In genomic region chr10:111107852-111108251, GRCm38 (mm10) we compare ENCODE assay signal across 16 mouse cellular contexts. TPM values are rescaled to one million over a fixed set of nuclear protein-coding genes. Genes with fewer than 3 reads are reported as not detected.
DNase-seq lines count a peak whose midpoint lies in the region; ATAC-seq and TF ChIP-seq lines count a peak whose summit lies in the region.
"Had no signal": no experiment of that assay in that cellular context is flagged by ENCODE, and none has a peak within 500 bp of the region (broad histone marks: within the 10 kb centered on the region; RNA-seq: fewer than 3 reads in every experiment).

No protein-coding gene starts in this region.

- no peak for ATAC-seq in liver, postnatal 0 days
- no peak for ATAC-seq in midbrain, embryonic 15.5 days (replicated peaks)
- ATAC-seq: Patski had no signal

- H3K79me3 ChIP-seq in C2C12 (ENCODE audit: low read depth) = no peaks in the 10 kb centered on the region

- H3ac ChIP-seq in C2C12 (ENCODE audit: control insufficient read depth, insufficient read length, low read depth) = no peak overlapping the region

- peak; percentile 18 for DNase-seq in CD4-positive helper T cell, adult 2 months (ENCODE audit: low read depth, low spot score)
- DNase-seq in R1 (ENCODE audit: low read depth, low spot score) = peak; percentile 21
- DNase-seq in liver, postnatal 0 days = no peak
- no peak for DNase-seq in lung, postnatal 14 days
- no peak for DNase-seq in cerebellum, postnatal 14 days
- DNase-seq: adrenal gland, adult 8-10 months; cerebellum, adult 11 months had no signal

- no peak overlapping the region for H3K9ac ChIP-seq in liver, postnatal 0 days (replicated peaks)
- no peak overlapping the region for H3K9ac ChIP-seq in midbrain, embryonic 15.5 days
- H3K9ac ChIP-seq: forebrain, embryonic 12.5 days; heart, embryonic 15.5 days; hindbrain, embryonic 13.5 days; intestine, embryonic 15.5 days had no signal

- no peak overlapping the region for H3K27ac ChIP-seq in liver, postnatal 0 days (ENCODE audit: low read depth)
- no peak overlapping the region for H3K27ac ChIP-seq in midbrain, embryonic 15.5 days
- H3K27ac ChIP-seq: embryonic facial prominence, embryonic 13.5 days; forebrain, embryonic 12.5 days; heart, adult 2 months; heart, embryonic 15.5 days; hindbrain, embryonic 13.5 days; intestine, embryonic 15.5 days had no signal

- no peak for TF ChIP-seq CTCF in C2C12 (IDR thresholded peaks at IDR 0.05; ENCODE audit: control insufficient read depth, insufficient read depth, insufficient read length)
- TF ChIP-seq CTCF in liver, postnatal 0 days (IDR thresholded peaks at IDR 0.05; ENCODE audit: low read depth) = no peak

- no peak for TF ChIP-seq EP300 in liver, postnatal 0 days (IDR thresholded peaks at IDR 0.05; ENCODE audit: low read depth)

- no peaks in the 10 kb centered on the region for H3K79me2 ChIP-seq in C2C12 (ENCODE audit: control insufficient read depth, insufficient read depth)

- H3K27me3 ChIP-seq in C2C12 (ENCODE audit: control insufficient read depth, insufficient read depth, insufficient read length) = no peaks in the 10 kb centered on the region
- no peaks in the 10 kb centered on the region for H3K27me3 ChIP-seq in liver, postnatal 0 days (ENCODE audit: insufficient read depth, low read length)
- H3K27me3 ChIP-seq in midbrain, embryonic 15.5 days (replicated peaks) = no peaks in the 10 kb centered on the region
- H3K27me3 ChIP-seq: embryonic facial prominence, embryonic 13.5 days; forebrain, embryonic 12.5 days; heart, embryonic 15.5 days; hindbrain, embryonic 13.5 days; intestine, embryonic 15.5 days; Patski had no signal

- 0 out of 2 replicates have a peak overlapping the region, but pooled peaks have one; percentile 31 for H3K4me2 ChIP-seq in liver, postnatal 0 days (ENCODE audit: low read depth, low read length)
- no peak overlapping the region for H3K4me2 ChIP-seq in midbrain, embryonic 15.5 days

- H3K9me3 ChIP-seq in liver, postnatal 0 days (ENCODE audit: low read length) = no peaks in the 10 kb centered on the region
- H3K9me3 ChIP-seq in midbrain, embryonic 15.5 days = no peaks in the 10 kb centered on the region
- H3K9me3 ChIP-seq: embryonic facial prominence, embryonic 13.5 days; forebrain, embryonic 12.5 days; heart, embryonic 15.5 days; hindbrain, embryonic 13.5 days; intestine, embryonic 15.5 days had no signal

- no peaks in the 10 kb centered on the region for H3K4me1 ChIP-seq in liver, postnatal 0 days (ENCODE audit: insufficient read depth)
- H3K4me1 ChIP-seq in midbrain, embryonic 15.5 days = no peaks in the 10 kb centered on the region
- H3K4me1 ChIP-seq: embryonic facial prominence, embryonic 13.5 days; hindbrain, embryonic 13.5 days; intestine, embryonic 15.5 days had no signal

- no peaks in the 10 kb centered on the region for H3K36me3 ChIP-seq in C2C12 (ENCODE audit: control insufficient read depth, insufficient read depth)
- H3K36me3 ChIP-seq in liver, postnatal 0 days (replicated peaks; ENCODE audit: insufficient read depth, low read length) = no peaks in the 10 kb centered on the region
- no peaks in the 10 kb centered on the region for H3K36me3 ChIP-seq in midbrain, embryonic 15.5 days (replicated peaks)
- H3K36me3 ChIP-seq: embryonic facial prominence, embryonic 13.5 days; forebrain, embryonic 12.5 days; heart, embryonic 15.5 days; hindbrain, embryonic 13.5 days; intestine, embryonic 15.5 days had no signal

- WGBS in liver, postnatal 0 days (ENCODE audit: insufficient replicate concordance) = 72% methylated on average over 5 of the region's 5 CpGs
- WGBS in midbrain, embryonic 15.5 days = 86% methylated on average over 5 of the region's 5 CpGs

- no peak overlapping the region for H3K4me3 ChIP-seq in C2C12 (ENCODE audit: insufficient read depth, poor library complexity, severe bottlenecking)
- H3K4me3 ChIP-seq in liver, postnatal 0 days (ENCODE audit: low read depth, low read length) = no peak overlapping the region
- H3K4me3 ChIP-seq in midbrain, embryonic 15.5 days = no peak overlapping the region
- H3K4me3 ChIP-seq: heart, adult 2 months had no signal

TF ChIP-seq in C2C12, 6 proteins besides CTCF, POLR2A, EP300 and RAD21:
- TF ChIP-seq USF1 (IDR thresholded peaks at IDR 0.05; ENCODE audit: low read depth) (peak; percentile 49), FOSL1 (IDR thresholded peaks at IDR 0.05; ENCODE audit: insufficient read depth, low read length, poor library complexity, severe bottlenecking) (no peak)

RNA-seq across cellular contexts. Expression of gene Osbpl8, which starts 56.7 kb away (rescaled TPM):
- 2.8 TPM for polyA plus RNA-seq in C2C12 (2012; fragmentation: generic; extraction: Trizol)
- 5.4 and 5.6 TPM in 2 replicates for polyA plus RNA-seq in liver, postnatal 0 days (2015; fragmentation: Nextera tagmentation; extraction: Ambion mirVana)
- polyA plus RNA-seq in midbrain, embryonic 15.5 days (2015; fragmentation: Nextera tagmentation; extraction: Ambion mirVana) = 18.0 and 18.1 TPM in 2 replicates

Comparison
In these comparisons a context has a peak if more than half of its experiments do, and no peak if none do; other contexts are left out.
1. DNase-seq: peak in CD4-positive helper T cell, adult 2 months (single experiment) and R1 (single experiment); none in liver, postnatal 0 days (single experiment), lung, postnatal 14 days (single experiment) and cerebellum, postnatal 14 days (0 of 2).